Mouse (Mus musculus) cortical plate, adult 2 months (tissue): ENCODE data around the gene Dner.

Experiments
- CTCF ChIP-seq: fragments of 200-500 bp; IDR thresholded peaks from 2 replicates; pipeline ENCODE4 v1.5.1; 2011; ENCODE audit warnings: mild to moderate bottlenecking, control low read depth, low read length; ENCODE audit not compliant: insufficient read depth; ENCODE audit errors: extremely low read depth
- POLR2A ChIP-seq: fragments of 200-500 bp; IDR thresholded peaks from 2 replicates; pipeline ENCODE4 v1.6.1; 2011; ENCODE audit warnings: mild to moderate bottlenecking, low read length, control low read depth; ENCODE audit not compliant: insufficient read depth; ENCODE audit errors: extremely low read depth

- no peak for TF ChIP-seq CTCF
- no peak for TF ChIP-seq POLR2A
Measured at GRCm38 (mm10) chr1:84740080-84740479, 44.1 kb upstream of the Dner start.
